Mouse (Mus musculus): Measurements from ENCODE around the gene Ppp1r27. TPM values are rescaled to one million over a fixed set of nuclear protein-coding genes. Genes with fewer than 3 reads are reported as not detected.

Ppp1r27 gene
- polyA plus RNA-seq, 1 experiment, result not detected

DNA sequence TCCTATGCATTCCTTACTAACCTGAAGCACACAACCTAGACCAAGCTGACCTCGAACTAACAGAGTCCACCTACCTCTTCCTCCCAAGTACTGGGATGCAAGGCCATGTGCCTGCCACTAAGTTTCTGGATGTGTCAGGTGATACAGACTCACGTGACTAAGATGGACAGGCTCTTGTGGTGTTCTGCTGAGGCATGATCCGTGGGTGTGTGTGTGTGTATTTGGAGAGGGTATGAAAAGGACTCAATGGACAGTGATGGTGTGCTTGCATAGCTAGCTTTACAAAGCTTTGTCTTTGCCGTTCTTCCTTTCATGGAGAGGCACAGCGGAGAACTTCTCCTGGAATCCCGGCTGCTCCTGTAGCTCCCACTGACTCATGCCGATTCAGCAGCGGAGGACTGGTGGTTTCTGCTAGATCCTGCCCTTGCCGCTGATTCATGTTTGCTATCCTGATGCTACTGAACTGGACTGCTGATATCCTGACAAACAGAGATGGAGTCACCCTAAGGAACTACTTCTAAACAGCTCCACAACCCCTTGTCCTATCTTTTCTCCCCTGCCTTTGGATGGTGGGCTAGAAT is 42.6 kb downstream of the Ppp1r27 start:
- no peak for TF ChIP-seq CTCF (IDR thresholded peaks at IDR 0.05; ENCODE audit: borderline replicate concordance, extremely low read depth, insufficient read depth, insufficient read length)
- no peak for TF ChIP-seq POLR2A (IDR thresholded peaks at IDR 0.05; ENCODE audit: borderline replicate concordance, extremely low read depth, insufficient read depth, insufficient read length, poor library complexity, severe bottlenecking)
- no peak for DNase-seq (ENCODE audit: low read depth)

DNA sequence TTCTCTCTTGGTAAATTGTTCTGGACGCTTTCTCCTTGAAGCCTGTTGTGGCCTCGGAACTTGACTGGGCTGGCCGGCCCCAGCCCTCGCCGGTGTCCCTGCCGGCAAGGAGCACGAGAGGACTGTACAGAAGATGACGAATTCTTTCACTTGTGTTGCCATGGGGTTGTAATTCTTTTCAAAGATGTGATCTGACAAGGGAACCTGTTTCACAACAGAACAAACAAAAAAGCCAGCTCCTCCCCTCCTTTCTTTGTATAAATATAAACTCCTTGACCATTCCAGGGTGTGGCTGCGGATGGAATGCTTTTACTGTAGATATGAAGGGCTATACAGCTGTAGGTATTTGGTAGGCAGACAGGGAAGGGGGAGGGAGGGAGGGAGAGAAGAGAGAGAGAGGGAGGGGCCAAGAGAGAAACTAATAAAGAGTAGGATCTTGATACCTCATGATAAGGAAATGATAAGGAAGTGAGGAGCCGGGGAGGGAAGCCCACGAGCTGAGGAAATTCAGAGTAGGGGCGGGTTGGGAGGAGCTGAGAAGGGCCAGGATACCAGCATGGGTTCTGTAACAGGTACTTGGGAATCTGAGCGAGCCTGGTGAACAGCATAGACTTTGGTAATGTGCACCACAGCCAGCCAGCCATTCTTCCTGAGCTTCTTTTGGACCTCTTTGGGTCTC is 43.2 kb downstream of the Ppp1r27 start:
- no peak for TF ChIP-seq CTCF (IDR thresholded peaks at IDR 0.05; ENCODE audit: borderline replicate concordance, extremely low read depth, insufficient read depth, insufficient read length)
- TF ChIP-seq POLR2A (IDR thresholded peaks at IDR 0.05; ENCODE audit: borderline replicate concordance, extremely low read depth, insufficient read depth, insufficient read length, poor library complexity, severe bottlenecking), result no peak
- no peak for DNase-seq (ENCODE audit: low read depth)

DNA sequence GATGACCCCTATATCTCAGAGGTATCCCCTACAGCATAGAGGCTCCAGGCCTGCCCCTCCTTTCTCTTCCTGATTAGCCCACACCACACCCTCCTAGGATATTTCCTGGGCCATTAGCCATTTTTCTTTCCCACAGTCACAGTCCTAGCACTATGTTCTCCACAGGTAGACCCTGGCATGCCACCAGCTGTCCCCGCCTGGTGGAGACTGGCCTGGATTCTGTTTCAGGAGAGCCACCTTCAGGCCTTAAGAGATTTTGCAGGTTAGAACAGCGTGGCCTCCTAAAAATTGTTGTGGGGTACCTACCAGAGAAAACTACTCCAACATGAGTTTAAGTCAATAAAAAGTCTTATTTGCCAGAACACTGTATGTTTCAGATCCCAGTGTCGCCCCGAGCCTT is 44.0 kb downstream of the Ppp1r27 start:
- no peak for DNase-seq (ENCODE audit: low read depth)
- TF ChIP-seq CTCF (IDR thresholded peaks at IDR 0.05; ENCODE audit: borderline replicate concordance, extremely low read depth, insufficient read depth, insufficient read length) (peak; percentile 28; the same call in 1 of the 2 replicates), POLR2A (IDR thresholded peaks at IDR 0.05; ENCODE audit: borderline replicate concordance, extremely low read depth, insufficient read depth, insufficient read length, poor library complexity, severe bottlenecking) (no peak)

DNA sequence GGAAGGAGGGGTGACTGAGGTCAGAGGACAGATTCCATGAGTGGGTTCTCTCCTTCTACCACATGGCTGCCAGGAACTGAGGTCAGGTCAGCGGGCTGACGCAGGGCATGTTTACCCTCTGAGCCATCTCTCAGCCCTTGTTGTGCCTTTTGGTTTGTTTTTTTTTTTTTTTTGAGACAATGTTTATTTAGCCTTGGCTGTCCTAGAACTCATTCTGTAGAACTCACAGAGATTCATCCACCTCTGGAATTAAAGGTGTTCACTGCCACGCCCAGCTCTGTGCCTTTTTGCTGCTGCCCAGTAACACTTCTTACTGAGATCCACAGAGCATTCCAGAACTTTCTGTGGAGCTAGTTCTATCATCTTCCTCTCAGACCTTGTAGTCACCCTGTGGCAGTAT is 45.3 kb downstream of the Ppp1r27 start:
- TF ChIP-seq POLR2A (IDR thresholded peaks at IDR 0.05; ENCODE audit: borderline replicate concordance, extremely low read depth, insufficient read depth, insufficient read length, poor library complexity, severe bottlenecking) (no peak), CTCF (IDR thresholded peaks at IDR 0.05; ENCODE audit: borderline replicate concordance, extremely low read depth, insufficient read depth, insufficient read length) (no peak)

DNA sequence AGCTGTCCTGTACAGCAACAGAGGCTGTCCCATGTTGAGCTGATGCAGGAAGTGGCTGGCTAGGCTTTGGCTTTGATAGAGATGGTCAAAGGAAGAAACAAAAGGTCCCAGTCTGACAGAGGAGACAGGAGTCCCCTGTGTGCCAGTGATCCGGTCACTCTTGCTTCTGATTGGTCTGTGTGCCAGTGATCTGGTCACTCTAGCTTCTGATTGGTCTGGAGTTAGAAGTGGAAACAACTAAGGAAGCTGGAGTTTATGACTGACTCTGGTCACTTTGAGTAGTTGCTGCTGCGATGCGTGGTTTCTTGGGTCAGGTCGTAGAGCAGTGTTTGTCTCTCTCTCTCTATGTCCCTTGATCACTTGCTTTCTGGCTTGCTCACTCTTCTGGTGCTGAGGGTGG is 49.2 kb downstream of the Ppp1r27 start:
- no peak for DNase-seq (ENCODE audit: low read depth)
- TF ChIP-seq CTCF (IDR thresholded peaks at IDR 0.05; ENCODE audit: borderline replicate concordance, extremely low read depth, insufficient read depth, insufficient read length) (no peak), POLR2A (IDR thresholded peaks at IDR 0.05; ENCODE audit: borderline replicate concordance, extremely low read depth, insufficient read depth, insufficient read length, poor library complexity, severe bottlenecking) (no peak)

More for the DNA sequence above, 45.3 kb downstream of the Ppp1r27 start:
- no peak for DNase-seq (ENCODE audit: low read depth)

DNA sequence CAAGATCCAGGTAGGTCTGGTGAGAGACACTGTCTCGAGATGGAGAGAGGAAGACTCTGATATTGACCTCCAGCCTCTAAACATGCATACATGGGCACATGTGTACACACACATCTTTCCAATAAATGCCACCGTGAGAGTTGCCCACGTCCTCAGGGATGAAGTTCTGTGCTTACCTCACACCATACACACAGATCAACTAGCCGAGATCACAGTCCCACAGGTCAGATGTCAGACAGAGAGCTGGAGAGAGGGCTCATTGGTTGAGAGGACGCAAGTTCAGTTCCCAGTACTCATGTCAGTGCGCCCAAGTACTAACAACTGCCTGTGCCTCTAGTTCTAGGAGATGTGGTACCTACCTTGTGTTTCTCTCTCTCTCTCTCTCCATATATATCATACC is 49.9 kb downstream of the Ppp1r27 start:
- TF ChIP-seq CTCF (IDR thresholded peaks at IDR 0.05; ENCODE audit: borderline replicate concordance, extremely low read depth, insufficient read depth, insufficient read length) (no peak), POLR2A (IDR thresholded peaks at IDR 0.05; ENCODE audit: borderline replicate concordance, extremely low read depth, insufficient read depth, insufficient read length, poor library complexity, severe bottlenecking) (no peak)

DNA sequence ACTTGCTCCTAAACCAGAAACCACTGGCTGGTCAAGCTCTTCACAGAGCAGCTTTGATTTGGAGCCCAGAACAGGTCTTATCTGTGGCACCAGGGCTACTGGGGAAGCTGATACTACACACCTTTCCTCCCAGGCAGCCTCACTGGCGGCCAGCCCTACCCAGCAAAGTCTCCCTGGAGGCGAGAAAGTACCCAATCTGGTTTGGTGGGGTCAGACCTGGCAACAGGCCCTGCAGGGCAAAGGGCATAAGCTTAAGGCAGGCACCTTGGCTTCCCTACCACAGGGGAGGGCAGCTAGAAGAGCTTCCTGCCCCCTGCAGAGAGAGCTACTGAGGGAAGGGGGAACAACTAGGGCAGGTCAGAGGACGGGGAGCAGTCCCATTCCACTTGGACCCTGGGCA is 50.6 kb downstream of the Ppp1r27 start:
- no peak for TF ChIP-seq POLR2A (IDR thresholded peaks at IDR 0.05; ENCODE audit: borderline replicate concordance, extremely low read depth, insufficient read depth, insufficient read length, poor library complexity, severe bottlenecking)
- no peak for TF ChIP-seq CTCF (IDR thresholded peaks at IDR 0.05; ENCODE audit: borderline replicate concordance, extremely low read depth, insufficient read depth, insufficient read length)
- no peak for DNase-seq (ENCODE audit: low read depth)

More for the DNA sequence above, 49.9 kb downstream of the Ppp1r27 start:
- no peak for DNase-seq (ENCODE audit: low read depth)

Other genes starting within 250 kb of the Ppp1r27 start
- 1,716 and 3,108 TPM in 2 replicates for gene Actg1, start 202.6 kb downstream of the Ppp1r27 start, polyA plus RNA-seq (2012; rRNA removed)
- 0.95 and 0.96 TPM in 2 replicates for gene Fscn2, start 189.6 kb downstream of the Ppp1r27 start, polyA plus RNA-seq (2012; rRNA removed)
- gene Faap100, start 172.4 kb downstream of the Ppp1r27 start, polyA plus RNA-seq (2012; rRNA removed), result 114 and 122 TPM in 2 replicates
- 62.6 and 63.2 TPM in 2 replicates for gene Nploc4, start 113.4 kb downstream of the Ppp1r27 start, polyA plus RNA-seq (2012; rRNA removed)
- 0.04 and 0.10 TPM in 2 replicates for gene Tspan10, start 108.5 kb downstream of the Ppp1r27 start, polyA plus RNA-seq (2012; rRNA removed)
- 0.34 and 0.53 TPM in 2 replicates for gene Pde6g, start 97.6 kb downstream of the Ppp1r27 start, polyA plus RNA-seq (2012; rRNA removed)
- 7.1 and 12.2 TPM in 2 replicates for gene Oxld1, start 93.1 kb downstream of the Ppp1r27 start, polyA plus RNA-seq (2012; rRNA removed)
- 24.2 and 35.7 TPM in 2 replicates for gene Ccdc137, start 93.0 kb downstream of the Ppp1r27 start, polyA plus RNA-seq (2012; rRNA removed)
- 42.4 and 45.8 TPM in 2 replicates for gene Arl16, start 83.5 kb downstream of the Ppp1r27 start, polyA plus RNA-seq (2012; rRNA removed)
- gene Mrpl12, start 66.5 kb downstream of the Ppp1r27 start, polyA plus RNA-seq (2012; rRNA removed), result 96.3 and 107 TPM in 2 replicates
- gene Slc25a10, start 59.3 kb downstream of the Ppp1r27 start, polyA plus RNA-seq (2012; rRNA removed), result 40.6 and 57.3 TPM in 2 replicates
- 0.32 and 0.36 TPM in 2 replicates for gene Gcgr, start 20.4 kb downstream of the Ppp1r27 start, polyA plus RNA-seq (2012; rRNA removed)
- 204 and 253 TPM in 2 replicates for gene Mcrip1, start 1.4 kb downstream of the Ppp1r27 start, polyA plus RNA-seq (2012; rRNA removed)
- 162 and 206 TPM in 2 replicates for gene P4hb, start 22.1 kb upstream of the Ppp1r27 start, polyA plus RNA-seq (2012; rRNA removed)
- gene Arhgdia, start 30.5 kb upstream of the Ppp1r27 start, polyA plus RNA-seq (2012; rRNA removed), result 540 and 581 TPM in 2 replicates
- 86.8 and 89.7 TPM in 2 replicates for gene Alyref, start 47.2 kb upstream of the Ppp1r27 start, polyA plus RNA-seq (2012; rRNA removed)
- 175 and 222 TPM in 2 replicates for gene Anapc11, start 47.3 kb upstream of the Ppp1r27 start, polyA plus RNA-seq (2012; rRNA removed)
- 0.29 and 0.45 TPM in 2 replicates for gene Npb, start 57.3 kb upstream of the Ppp1r27 start, polyA plus RNA-seq (2012; rRNA removed)
- gene Pcyt2, start 66.8 kb upstream of the Ppp1r27 start, polyA plus RNA-seq (2012; rRNA removed), result 229 and 307 TPM in 2 replicates
- gene Sirt7, start 74.1 kb upstream of the Ppp1r27 start, polyA plus RNA-seq (2012; rRNA removed), result 59.4 and 85.8 TPM in 2 replicates
- gene Mafg, start 82.5 kb upstream of the Ppp1r27 start, polyA plus RNA-seq (2012; rRNA removed), result 57.4 and 57.6 TPM in 2 replicates
- 19.9 and 26.8 TPM in 2 replicates for gene Pycr1, start 92.6 kb upstream of the Ppp1r27 start, polyA plus RNA-seq (2012; rRNA removed)
- gene Myadml2, start 97.0 kb upstream of the Ppp1r27 start, polyA plus RNA-seq (2012; rRNA removed), result 0.35 and 0.51 TPM in 2 replicates
- gene Notum, start 110.0 kb upstream of the Ppp1r27 start, polyA plus RNA-seq (2012; rRNA removed), result 1.7 and 2.7 TPM in 2 replicates
- gene Aspscr1, start 121.8 kb upstream of the Ppp1r27 start, polyA plus RNA-seq (2012; rRNA removed), result 83.0 and 90.3 TPM in 2 replicates
- 59.7 and 89.6 TPM in 2 replicates for gene Cenpx, start 162.6 kb upstream of the Ppp1r27 start, polyA plus RNA-seq (2012; rRNA removed)
- 97.6 and 128 TPM in 2 replicates for gene Lrrc45, start 162.8 kb upstream of the Ppp1r27 start, polyA plus RNA-seq (2012; rRNA removed)
- 425 and 438 TPM in 2 replicates for gene Rac3, start 170.3 kb upstream of the Ppp1r27 start, polyA plus RNA-seq (2012; rRNA removed)
- gene Dcxr, start 176.1 kb upstream of the Ppp1r27 start, polyA plus RNA-seq (2012; rRNA removed), result 8.6 and 11.8 TPM in 2 replicates
- 0.53 and 0.66 TPM in 2 replicates for gene Cbr2, start 181.0 kb upstream of the Ppp1r27 start, polyA plus RNA-seq (2012; rRNA removed)
- gene Hmga1b, start 211.7 kb upstream of the Ppp1r27 start, polyA plus RNA-seq (2012; rRNA removed), result 0.76 and 1.9 TPM in 2 replicates
- gene Rfng, start 233.1 kb upstream of the Ppp1r27 start, polyA plus RNA-seq (2012; rRNA removed), result 117 and 119 TPM in 2 replicates
- 277 and 337 TPM in 2 replicates for gene Gps1, start 233.1 kb upstream of the Ppp1r27 start, polyA plus RNA-seq (2012; rRNA removed)
- gene Dus1l, start 245.3 kb upstream of the Ppp1r27 start, polyA plus RNA-seq (2012; rRNA removed), result 38.9 and 43.9 TPM in 2 replicates

All from brain, embryonic 14.5 days (tissue).